Mouse (Mus musculus) layer of hippocampus, postnatal 25 days (tissue): ENCODE measurements at regions not wholly inside any gene's neighbourhood (a gene's known extent, or its start where the extent isn't known, plus 50 kb on each side); places are given as distances from the start of the nearest gene placed in this dataset.
"Not testable (repeated sequence)": the region's sequence is repeated elsewhere in the genome, so short reads cannot be mapped to it uniquely, and the experiment has no call there.

Experiments
- DNase-seq, 2 experiments: peaks; one replicate each; pipeline ENCODE4 v3.0.0; 2022; ENCODE audit warnings: mixed read lengths in 2 of 2, low spot score in 1 of 2; ENCODE audit errors: extremely low spot score in 1 of 2

DNA sequence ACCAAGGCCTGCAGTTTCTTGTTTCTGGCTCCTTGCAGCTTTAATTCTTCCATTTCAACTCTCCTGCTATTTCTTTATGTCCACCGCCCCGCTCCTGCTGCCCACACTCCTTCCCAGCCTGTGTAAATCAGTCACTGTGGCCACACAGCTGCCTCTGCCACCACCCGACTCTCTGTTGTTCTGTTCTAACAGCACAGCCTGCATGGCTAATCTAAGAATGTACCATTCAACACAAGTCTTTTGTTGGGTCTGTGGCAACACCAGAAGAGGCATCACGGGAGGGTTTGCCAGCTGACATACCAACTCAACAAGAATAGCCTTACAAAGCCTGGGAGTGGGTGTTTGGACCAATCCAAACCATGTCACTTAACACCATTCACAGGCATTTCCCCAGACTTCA is 264.9 kb upstream of the Pum3 start:
- DNase-seq, result no peak

DNA sequence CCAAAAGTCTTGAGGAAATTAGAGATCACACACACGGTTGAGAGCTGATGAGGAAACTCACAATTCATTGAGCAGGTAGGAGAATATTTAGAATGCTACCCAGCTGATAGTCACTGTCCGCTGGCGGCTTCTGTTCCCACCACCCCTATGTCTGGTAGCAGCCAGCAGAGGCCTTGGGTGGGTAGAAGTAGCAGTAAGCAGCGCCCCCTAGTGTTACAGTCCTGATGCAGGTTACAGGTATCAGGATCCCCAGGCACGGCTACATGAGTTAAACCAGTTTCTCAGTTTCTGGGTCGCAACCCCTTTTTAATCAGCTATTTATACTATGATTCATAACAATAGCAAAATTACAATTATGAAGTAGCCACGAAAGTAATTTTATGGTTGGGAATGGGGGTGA is 264.1 kb upstream of the Pum3 start:
- no peak for DNase-seq

- no peak for DNase-seq
Observed at GRCm38 (mm10) chr19:27692944-27693343, 263.3 kb upstream of the Pum3 start.

GRCm38 (mm10) chr19:27683426-27683825 is 253.8 kb upstream of the Pum3 start:
- DNase-seq, result no peak

DNA sequence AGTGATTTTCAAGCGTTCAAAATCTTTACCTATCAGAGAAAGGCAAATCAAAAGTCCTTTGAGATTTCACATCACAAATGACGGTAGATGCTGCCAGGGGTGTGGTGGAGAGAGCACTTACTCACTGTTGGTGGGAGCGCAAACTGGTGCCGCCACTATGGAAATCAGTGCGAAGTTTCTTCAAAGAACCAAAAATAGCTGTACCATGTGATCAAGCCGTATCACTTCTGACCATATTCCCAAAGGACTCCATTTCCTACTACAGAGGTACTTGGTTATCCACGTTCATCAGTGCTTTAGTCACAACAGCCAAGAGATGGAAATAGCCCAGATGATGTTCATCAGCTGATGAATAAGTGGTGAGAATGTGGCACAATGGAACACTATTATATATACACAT is 249.8 kb upstream of the Pum3 start:
- no peak for DNase-seq

DNA sequence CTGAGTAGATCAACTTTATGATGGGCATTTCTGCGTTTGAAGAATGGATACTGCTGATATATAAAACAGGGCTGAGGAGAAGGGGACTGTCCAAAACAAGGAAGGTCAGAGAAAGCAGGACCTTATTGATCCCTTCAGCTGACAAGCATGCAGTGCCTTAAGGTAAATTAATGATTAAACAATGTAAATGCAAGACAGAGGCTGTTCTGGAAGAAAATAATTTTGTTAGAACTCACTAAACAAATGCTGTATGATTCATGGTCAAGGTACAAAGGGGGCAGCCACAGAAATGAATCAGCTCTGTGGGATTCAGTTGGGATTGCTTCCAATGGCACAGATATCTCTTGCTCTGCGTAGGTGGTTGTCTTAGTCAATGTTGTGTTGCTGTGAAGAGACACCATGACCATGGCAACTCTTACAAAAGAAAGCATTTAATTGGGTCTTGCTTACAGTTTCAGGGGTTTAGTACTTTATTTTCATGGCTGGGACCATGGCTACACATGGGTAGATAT is 243.1 kb upstream of the Pum3 start:
- no peak for DNase-seq

- no peak for DNase-seq
Observed at GRCm38 (mm10) chr19:27663296-27663695, 233.7 kb upstream of the Pum3 start.

DNA sequence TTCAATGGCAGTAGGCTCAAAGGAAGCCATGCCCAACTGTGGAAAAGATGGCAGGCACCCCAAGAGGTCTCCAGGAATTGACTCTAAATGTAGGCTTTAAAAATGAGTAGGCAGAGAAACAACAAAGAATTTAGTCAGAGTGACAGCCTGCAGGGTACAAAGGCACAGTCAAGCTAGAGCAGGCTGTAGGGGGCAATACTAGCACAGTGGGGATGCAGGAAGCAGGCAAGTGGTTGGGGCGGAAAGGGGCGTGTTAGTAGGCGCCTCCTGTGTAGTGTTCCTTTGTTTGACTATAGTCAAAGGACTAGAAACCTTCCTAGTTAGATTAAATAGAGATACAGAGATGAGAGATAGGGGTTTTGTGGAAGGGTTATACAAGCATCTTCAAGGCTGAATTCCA is 211.4 kb upstream of the Pum3 start:
- no peak for DNase-seq

- DNase-seq, result no peak
Observed at GRCm38 (mm10) chr19:27633105-27633504, 203.5 kb upstream of the Pum3 start.

- no peak for DNase-seq
Observed at GRCm38 (mm10) chr19:27627626-27628025, 198.0 kb upstream of the Pum3 start.

DNA sequence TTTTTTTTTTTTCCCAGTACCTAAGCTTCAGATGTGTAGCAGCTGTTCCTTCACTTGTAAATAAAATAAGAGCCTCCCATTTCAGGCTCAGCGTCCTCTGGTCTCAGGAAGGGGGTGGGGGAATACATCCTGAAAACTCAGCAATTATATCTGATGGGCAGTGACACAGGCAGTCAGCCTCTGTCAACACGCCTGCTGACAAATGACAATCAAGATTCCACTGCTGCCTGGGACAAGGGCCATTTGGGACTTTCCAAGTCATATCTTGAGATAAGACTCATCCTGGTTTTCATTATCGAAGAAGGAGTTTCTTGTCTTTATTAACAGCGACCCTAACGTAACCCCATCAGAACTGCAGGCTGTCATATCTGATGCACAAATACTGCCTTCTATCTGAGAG is 187.9 kb upstream of the Pum3 start:
- DNase-seq, result no peak

DNA sequence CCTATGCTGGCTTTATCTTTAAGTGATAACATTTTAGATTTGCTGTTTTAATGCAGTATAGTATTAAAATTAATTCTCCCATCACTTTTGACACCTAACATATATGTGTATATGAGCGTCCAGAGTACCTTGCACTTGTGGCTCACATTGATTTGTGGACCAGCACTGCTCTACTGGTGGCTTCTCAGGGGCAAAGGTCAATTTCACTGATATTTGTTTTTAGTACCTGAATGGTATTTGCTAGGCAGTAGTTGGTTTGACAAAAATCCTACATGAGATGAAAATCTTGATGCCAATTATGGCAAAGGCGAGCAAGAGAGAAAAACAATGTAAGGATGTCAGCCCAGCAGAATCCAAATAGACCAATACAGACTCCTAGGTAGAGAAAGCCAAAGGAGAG is 177.3 kb upstream of the Pum3 start:
- DNase-seq, result no peak

GRCm38 (mm10) chr19:27603296-27603695 is 173.7 kb upstream of the Pum3 start:
- no peak for DNase-seq

DNA sequence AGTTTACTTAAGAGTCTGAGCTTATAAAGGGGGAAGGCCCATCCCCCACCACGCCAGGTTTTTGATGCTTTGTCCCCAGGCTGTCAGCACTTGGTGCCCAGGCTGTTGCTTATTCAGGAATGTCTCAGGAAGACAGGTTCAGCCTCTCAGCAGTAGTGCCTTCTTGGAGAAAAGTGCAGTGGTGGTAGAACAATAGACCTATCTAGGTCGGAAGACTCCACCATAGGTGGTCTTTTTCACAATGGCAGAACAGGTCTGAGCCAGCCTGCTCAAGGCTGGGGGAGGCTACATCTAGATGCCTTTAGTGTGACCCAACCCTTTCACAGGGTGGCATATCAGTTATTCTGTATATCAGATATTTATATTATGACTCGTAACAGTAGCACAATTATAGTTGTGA is 171.9 kb upstream of the Pum3 start:
- DNase-seq, result no peak

DNA sequence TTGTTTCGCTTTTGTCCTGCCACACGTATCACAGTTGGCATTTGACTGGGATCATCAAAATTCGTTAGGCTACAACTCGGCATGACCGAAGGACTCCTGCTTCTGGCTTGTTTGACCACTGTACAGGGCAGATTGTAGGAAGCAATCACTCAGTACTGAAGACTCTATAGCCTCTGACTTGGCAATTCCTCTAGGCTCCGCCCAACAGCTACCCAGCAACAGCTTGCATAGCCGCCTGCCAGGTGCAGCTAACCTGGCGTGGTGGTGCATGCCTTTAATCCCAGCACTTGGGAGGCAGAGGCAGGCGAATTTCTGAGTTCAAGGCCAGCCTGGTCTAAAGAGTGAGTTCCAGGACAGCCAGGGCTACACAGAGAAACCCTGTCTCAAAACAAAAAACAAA is 170.8 kb upstream of the Pum3 start:
- DNase-seq, result not testable (repeated sequence)

- DNase-seq, result no peak
Observed at GRCm38 (mm10) chr19:27599639-27600308, 170.1 kb upstream of the Pum3 start.

DNA sequence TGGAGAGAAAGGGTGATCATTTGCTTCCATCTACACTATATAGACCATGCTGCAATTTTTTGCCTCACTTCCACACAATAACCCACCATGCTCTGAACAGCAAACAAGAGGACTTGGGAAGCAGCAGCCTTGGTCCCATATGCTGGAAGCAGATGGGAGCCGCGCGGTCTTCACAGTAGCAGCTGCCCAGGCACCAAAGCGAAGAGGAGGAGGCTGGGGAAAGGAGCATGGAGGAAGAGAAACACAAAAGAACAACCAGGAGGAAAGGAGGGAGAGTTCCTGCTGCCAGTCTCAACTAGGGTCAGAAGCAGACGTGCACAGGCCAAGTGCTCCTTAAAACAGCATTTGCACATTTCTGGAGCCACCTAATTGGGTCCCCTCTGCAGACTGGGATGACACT is 168.7 kb upstream of the Pum3 start:
- peak in 1 of 2 experiments; percentile 49 for DNase-seq

GRCm38 (mm10) chr19:27585566-27585965 is 155.9 kb upstream of the Pum3 start:
- no peak for DNase-seq

GRCm38 (mm10) chr19:27582111-27582500 is 152.5 kb upstream of the Pum3 start:
- no peak for DNase-seq

DNA sequence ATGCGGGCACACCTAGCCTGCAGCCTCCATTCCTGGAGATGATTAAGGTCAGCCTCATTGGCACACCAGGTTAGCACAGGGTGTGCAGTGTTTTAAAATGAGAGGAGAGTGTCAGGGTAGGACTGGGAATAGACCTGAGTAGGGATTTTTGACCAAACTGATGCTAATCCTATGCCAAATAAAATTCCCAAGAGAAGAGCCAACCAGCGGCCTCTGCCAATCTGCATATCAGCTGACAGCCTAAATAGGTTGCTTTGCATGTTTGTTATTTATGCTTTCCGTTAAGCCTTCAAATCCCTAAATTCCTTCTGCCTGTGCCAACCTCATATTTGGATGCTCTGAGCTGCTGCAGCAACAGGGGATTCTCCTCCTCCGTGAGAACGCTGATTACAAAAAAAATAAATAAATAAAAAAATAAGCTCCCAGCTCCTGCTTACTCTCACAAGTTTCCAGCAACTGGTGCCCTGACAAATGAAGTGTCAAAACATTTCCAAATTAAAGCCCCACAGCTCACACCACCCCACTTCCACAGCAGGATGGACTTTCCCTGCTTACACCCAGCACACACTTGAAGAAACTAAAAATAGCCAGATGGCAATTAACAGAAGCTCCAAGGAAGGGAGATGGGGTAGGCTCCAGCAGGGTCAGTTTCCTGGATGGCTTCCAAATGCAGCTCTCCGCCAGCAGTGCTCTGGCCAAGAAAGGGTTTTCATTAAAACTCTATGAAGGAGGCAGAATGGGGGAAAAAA is 151.9 kb upstream of the Pum3 start:
- no peak for DNase-seq

DNA sequence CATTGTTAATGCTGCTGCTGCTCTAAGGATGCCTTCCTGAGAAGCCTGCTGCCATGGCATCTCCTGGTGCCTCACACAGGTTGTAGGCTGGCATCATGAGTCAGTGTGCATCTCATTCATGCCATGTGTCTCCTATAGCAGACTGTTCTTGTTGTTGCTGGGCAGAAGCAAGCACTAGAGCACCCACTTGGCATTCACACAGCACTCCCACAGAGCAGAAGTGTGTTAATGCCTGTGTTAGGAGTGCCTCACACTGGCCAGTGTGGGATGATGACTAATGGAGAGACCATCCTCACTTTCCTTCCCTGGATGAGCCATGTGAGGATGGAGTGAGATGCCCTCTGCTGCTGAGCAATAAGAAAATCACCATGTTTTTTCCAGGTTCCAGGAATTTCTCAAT is 146.9 kb upstream of the Pum3 start:
- DNase-seq, result no peak

GRCm38 (mm10) chr19:27566929-27567328 is 137.3 kb upstream of the Pum3 start:
- no peak for DNase-seq
